Comparison of ENCODE assay signal across 9 mouse cellular contexts in genomic region chr5:112428944-112429343, GRCm38 (mm10). TPM values are rescaled to one million over a fixed set of nuclear protein-coding genes. Genes with fewer than 3 reads are reported as not detected.
DNase-seq lines count a peak whose midpoint lies in the region; ATAC-seq and TF ChIP-seq lines count a peak whose summit lies in the region.
"Had no signal": no experiment of that assay in that cellular context is flagged by ENCODE, and none has a peak within 500 bp of the region (broad histone marks: within the 10 kb centered on the region; RNA-seq: fewer than 3 reads in every experiment).

No protein-coding gene starts in this region.

- peak; percentile 10 for DNase-seq in urinary bladder, postnatal 10 days (ENCODE audit: low spot score)
- DNase-seq in urinary bladder, adult 2 months (ENCODE audit: low spot score): no peak
- DNase-seq in cerebellum, adult 8-10 months: peak; percentile 70
- peak; percentile 48 to 75 for DNase-seq in frontal cortex, postnatal 14 days (ENCODE audit: low spot score in 2 of 2)
- peak; percentile 84 for DNase-seq in kidney, postnatal 10 days
- peak; percentile 60 for DNase-seq in liver, postnatal 0 days
- peak; percentile 55 to 60 for DNase-seq in thymus, postnatal 36 days

- H3K4me1 ChIP-seq in liver, postnatal 0 days (ENCODE audit: insufficient read depth): no peaks in the 10 kb centered on the region
- H3K4me1 ChIP-seq in neural tube, embryonic 15.5 days: peaks cover 12% of the 10 kb centered on the region

- H3K27me3 ChIP-seq in liver, postnatal 0 days (ENCODE audit: insufficient read depth, low read length): peaks cover 17% of the 10 kb centered on the region; the same call in 1 of the 2 replicates
- H3K27me3 ChIP-seq in neural tube, embryonic 15.5 days (replicated peaks): peaks cover 18% of the 10 kb centered on the region

- no peak overlapping the region for H3K4me2 ChIP-seq in liver, postnatal 0 days (ENCODE audit: low read depth, low read length)
- peak overlapping the region; percentile 45 for H3K4me2 ChIP-seq in neural tube, embryonic 15.5 days

- ATAC-seq in liver, postnatal 0 days: no peak
- ATAC-seq in neural tube, embryonic 15.5 days (ENCODE audit: low FRiP score): 0 out of 2 replicates have a peak, but pooled peaks have one; percentile 15

- TF ChIP-seq CTCF in liver, postnatal 0 days (IDR thresholded peaks at IDR 0.05; ENCODE audit: low read depth): peak; percentile 77

- no peaks in the 10 kb centered on the region for H3K9me3 ChIP-seq in liver, postnatal 0 days (ENCODE audit: low read length)
- H3K9me3 ChIP-seq in neural tube, embryonic 15.5 days (replicated peaks): no peaks in the 10 kb centered on the region

- 14% methylated on average over 19 of the region's 19 CpGs for WGBS in liver, postnatal 0 days (ENCODE audit: insufficient replicate concordance)
- 12% methylated on average over 19 of the region's 19 CpGs for WGBS in neural tube, embryonic 15.5 days

- H3K9ac ChIP-seq in liver, postnatal 0 days (replicated peaks): no peak overlapping the region
- H3K9ac ChIP-seq in neural tube, embryonic 15.5 days (replicated peaks): no peak overlapping the region

- TF ChIP-seq EP300 in liver, postnatal 0 days (IDR thresholded peaks at IDR 0.05; ENCODE audit: low read depth): no peak

- no peak overlapping the region for H3K4me3 ChIP-seq in liver, postnatal 0 days (ENCODE audit: low read depth, low read length)
- H3K4me3 ChIP-seq in neural tube, embryonic 15.5 days (replicated peaks): no peak overlapping the region

- no peaks in the 10 kb centered on the region for H3K36me3 ChIP-seq in liver, postnatal 0 days (replicated peaks; ENCODE audit: insufficient read depth, low read length)
- peaks cover 2% of the 10 kb centered on the region; the same call in 1 of the 2 replicates for H3K36me3 ChIP-seq in neural tube, embryonic 15.5 days

- no peak overlapping the region for H3K27ac ChIP-seq in liver, postnatal 0 days (ENCODE audit: low read depth)
- H3K27ac ChIP-seq in neural tube, embryonic 15.5 days (replicated peaks): no peak overlapping the region

RNA-seq across cellular contexts. Expression of gene Gm6588, which starts 20.3 kb away (rescaled TPM):
- not detected in 2 replicates for polyA plus RNA-seq in urinary bladder, adult 2 months (2012; rRNA removed)
- polyA plus RNA-seq in liver, postnatal 0 days (2015; fragmentation: Nextera tagmentation; extraction: Ambion mirVana): not detected in 2 replicates
- polyA plus RNA-seq in neural tube, embryonic 15.5 days (2015; fragmentation: Nextera tagmentation; extraction: Ambion mirVana): 0.57 and 0.79 TPM in 2 replicates
- polyA plus RNA-seq: frontal cortex, adult 2 months had no signal

RNA-seq across cellular contexts. Expression of gene Asphd2, which starts 34.3 kb away (rescaled TPM):
- 1.3 and 1.4 TPM in 2 replicates for polyA plus RNA-seq in urinary bladder, adult 2 months (2012; rRNA removed)
- polyA plus RNA-seq in liver, postnatal 0 days (2015; fragmentation: Nextera tagmentation; extraction: Ambion mirVana): 0.21 TPM in 1 of 2 replicates, not detected in the other
- polyA plus RNA-seq in neural tube, embryonic 15.5 days (2015; fragmentation: Nextera tagmentation; extraction: Ambion mirVana): 58.3 and 89.1 TPM in 2 replicates

Comparison
In these comparisons a context has a peak if more than half of its experiments do, and no peak if none do; other contexts are left out.
1. RNA of gene Asphd2, which starts 34.3 kb away (polyA plus RNA-seq): 58.3 to 89.1 TPM in neural tube, embryonic 15.5 days; 1.3 to 1.4 TPM in urinary bladder, adult 2 months and 0.21 TPM in liver, postnatal 0 days; every median in the first group is over 10 times any median in the second.